Mouse (Mus musculus) CH12.LX (cell line): ENCODE data around the gene Dusp21. TPM values are rescaled to one million over a fixed set of nuclear protein-coding genes. Genes with fewer than 3 reads are reported as not detected.

ENCODE experiments used
- DNase-seq: peaks from one replicate; pipeline ENCODE4 v3.0.0-alpha.2; 2013; ENCODE audit errors: extremely low read depth
- H3K27ac ChIP-seq: 2 replicates; pipeline ENCODE4 v1.5.1; 2012; ENCODE audit warnings: low read depth, mild to moderate bottlenecking, control low read depth, moderate library complexity; ENCODE audit not compliant: insufficient read depth
- H3K27me3 ChIP-seq: replicated peaks from 2 replicates; pipeline ENCODE3; 2012; ENCODE audit warnings: inconsistent platforms
- H3K36me3 ChIP-seq, 2 experiments: replicated peaks in 1 of 2; 2 replicates each; pipeline versions ENCODE3 to v1.6.1; 2012; ENCODE audit warnings: inconsistent platforms in 1 of 2, low read length in 1 of 2, mild to moderate bottlenecking in 1 of 2, mixed read lengths in 1 of 2, moderate library complexity in 1 of 2; ENCODE audit not compliant: control insufficient read depth in 1 of 2, insufficient read depth in 1 of 2
- H3K4me1 ChIP-seq, 2 experiments: 2 replicates each; pipeline ENCODE4 v1.6.1; 2012; ENCODE audit warnings: inconsistent platforms in 1 of 2, moderate library complexity in 1 of 2; ENCODE audit not compliant: insufficient read depth in 2 of 2, control insufficient read depth in 1 of 2
- H3K4me2 ChIP-seq: 2 replicates; pipeline ENCODE4 v1.6.1; 2012; ENCODE audit warnings: low read depth, mild to moderate bottlenecking, control low read depth; ENCODE audit not compliant: poor library complexity, insufficient read depth, severe bottlenecking
- H3K4me3 ChIP-seq, 3 experiments: fragments of 150-350 bp in 1 of 3; sonication (generic) in 1 of 3; replicated peaks in 1 of 3; 2 replicates each; pipeline versions ENCODE3 to v1.5.1; 2011 to 2012; ENCODE audit warnings: low read depth in 2 of 3, low read length in 2 of 3, mild to moderate bottlenecking in 2 of 3, moderate library complexity in 2 of 3, control low read depth in 1 of 3, improper control_type of control experiment in 1 of 3, inconsistent platforms in 1 of 3, mixed read lengths in 1 of 3; ENCODE audit not compliant: poor library complexity in 1 of 3
- H3K79me2 ChIP-seq: replicated peaks from 2 replicates; pipeline ENCODE4 v1.6.1; 2012; ENCODE audit warnings: mild to moderate bottlenecking, moderate library complexity; ENCODE audit not compliant: control insufficient read depth, poor library complexity, insufficient read depth, severe bottlenecking; ENCODE audit errors: extremely low read depth
- H3K9ac ChIP-seq: 2 replicates; pipeline ENCODE4 v1.6.1; 2012; ENCODE audit warnings: low read depth, mild to moderate bottlenecking, control low read depth, moderate library complexity; ENCODE audit not compliant: insufficient read depth
- H3K9me3 ChIP-seq: replicated peaks from 2 replicates; pipeline ENCODE3; 2012; ENCODE audit warnings: low read length, inconsistent platforms, mixed read lengths
- CHD2 ChIP-seq: IDR thresholded peaks from 2 replicates; pipeline ENCODE4 v1.6.1; 2011; ENCODE audit warnings: low read length, improper control_type of control experiment
- CTCF ChIP-seq, 2 experiments: IDR thresholded peaks in 1 of 2; conservative IDR thresholded peaks in 1 of 2; 2 replicates each; pipeline ENCODE4 v1.5.1; 2011 to 2012; ENCODE audit warnings: low read depth in 2 of 2, low read length in 2 of 2, improper control_type of control experiment in 1 of 2, inconsistent platforms in 1 of 2, mild to moderate bottlenecking in 1 of 2, moderate library complexity in 1 of 2
- POLR2AphosphoS2 ChIP-seq: IDR thresholded peaks from 2 replicates; pipeline ENCODE4 v1.6.1; 2011; ENCODE audit warnings: low read depth, low read length, improper control_type of control experiment
- ZC3H11A ChIP-seq: IDR thresholded peaks from 2 replicates; pipeline ENCODE4 v1.6.1; 2012; ENCODE audit warnings: low read depth, mild to moderate bottlenecking, inconsistent platforms, low read length, improper control_type of control experiment
- ZMIZ1 ChIP-seq: IDR thresholded peaks from 2 replicates; pipeline ENCODE4 v1.6.1; 2012; ENCODE audit warnings: low read depth, mild to moderate bottlenecking, inconsistent platforms, low read length, improper control_type of control experiment
- dilution Hi-C: fragments of 300-500 bp; cut with MboI; formaldehyde crosslinking; loops from 2 replicates; pipeline ENCODE4 v1.14.3; 2020; ENCODE audit warnings: low sequenced_read_pairs; ENCODE audit not compliant: extremely low pct_unique_long_range_greater_than_20kb, extremely low pct_ligation_motif_present
- in situ Hi-C: fragments of 300-500 bp; cut with MboI; formaldehyde crosslinking; loops from 3 replicates; pipeline ENCODE4 v1.14.3; 2019; ENCODE audit warnings: low sequenced_read_pairs, low pct_ligation_motif_present, low pct_unique_long_range_greater_than_20kb, mixed read lengths
- polyA plus RNA-seq: library from polyadenylated mRNA; unstranded; fragments of >175 nt; gene quantifications from 2 replicates; pipeline ENCODE4 v1.2.1, GENCODE M21; 2012; ENCODE audit warnings: low read depth; ENCODE audit not compliant: insufficient read length
- total RNA-seq, 2 experiments: library from RNA; depleted of rRNA; stranded (reverse); fragments of 300-350 nt in 1 of 2; fragments of >200 nt in 1 of 2; gene quantifications; 2 replicates each; pipeline ENCODE4 v1.2.3; 2012 to 2014

The Dusp21 gene
- total and polyA plus RNA-seq, 3 experiments: not detected

DNA sequence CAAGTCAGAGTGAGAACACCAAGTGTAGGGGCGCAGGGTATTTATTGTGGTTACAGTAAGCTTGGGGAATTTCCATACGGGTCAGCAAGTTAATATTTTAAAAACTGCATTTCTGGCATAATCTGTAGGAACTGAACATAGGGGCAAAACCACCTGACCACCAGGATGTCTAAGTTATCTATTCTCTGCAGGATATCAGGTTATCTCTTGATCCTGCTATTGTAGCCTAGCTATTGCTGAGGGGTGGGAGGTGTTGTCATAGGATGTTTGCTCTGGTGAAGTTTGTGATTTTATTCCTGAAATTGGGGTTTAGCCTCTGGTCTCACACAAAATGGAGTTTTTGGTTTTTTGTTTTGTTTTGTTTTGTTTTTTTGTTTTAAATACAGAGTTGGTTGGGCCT is 42.6 kb downstream of the Dusp21 start:
- TF ChIP-seq ZC3H11A (no peak), POLR2AphosphoS2 (no peak), CHD2 (no peak), ZMIZ1 (no peak), CTCF (conservative IDR thresholded peaks at IDR 0.05 in 1 of 2, IDR thresholded peaks at IDR 0.05 in 1 of 2; ENCODE audit: low read depth in 2 of 2, low read length in 2 of 2) (no peak)
- H3K4me2 ChIP-seq: no peak overlapping the region
- no peak for DNase-seq
- H3K27me3 ChIP-seq: no peaks in the 10 kb centered on the region
- no peak overlapping the region for H3K4me3 ChIP-seq
- in situ Hi-C loops (no loop called here), dilution Hi-C loops (no loop called here)
- H3K27ac ChIP-seq: no peak overlapping the region
- H3K79me2 ChIP-seq: peaks cover 33% of the 10 kb centered on the region
- H3K4me1 ChIP-seq: peaks cover 2 to 15% of the 10 kb centered on the region in 2 experiments; a peak in 2 of 4 replicates
- no peaks in the 10 kb centered on the region for H3K36me3 ChIP-seq
- no peak overlapping the region for H3K9ac ChIP-seq
- H3K9me3 ChIP-seq: no peaks in the 10 kb centered on the region

Other genes with a start within 250 kb of the Dusp21 start
- gene Kdm6a, start 16.7 kb downstream of the Dusp21 start, total RNA-seq (2012; rRNA removed): 12.5 and 17.6 TPM in 2 replicates
- 24.2 and 24.5 TPM in 2 replicates for gene Kdm6a, start 16.7 kb downstream of the Dusp21 start, total RNA-seq (2014; rRNA removed)
- gene Kdm6a, start 16.7 kb downstream of the Dusp21 start, polyA plus RNA-seq: 17.0 and 21.0 TPM in 2 replicates